Mouse (Mus musculus) neutrophil, adult 5-6 weeks (primary cell): ENCODE measurements around the gene Smagp. TPM values are rescaled to one million over a fixed set of nuclear protein-coding genes. Genes with fewer than 3 reads are reported as not detected.
A peak's percentile ranks its signal among the peaks of the same experiment; 100 is the strongest.

Source experiments
- ATAC-seq: fragments of 151-379, 151-347 bp; 2 replicates; pipeline ENCODE4 v1.8.0; 2017; ENCODE audit warnings: mild to moderate bottlenecking, moderate TSS enrichment; ENCODE audit not compliant: insufficient number of reproducible peaks, poor library complexity, low FRiP score, severe bottlenecking; ENCODE audit errors: extremely low read depth
- total RNA-seq: library from RNA; stranded (forward); fragments of 200-1000 nt; gene quantifications from 2 replicates; pipeline ENCODE4 v1.2.3, GENCODE M21; 2017

The Smagp gene
- total RNA-seq, 1 experiment from 2014 or later: 9.2 TPM

- ATAC-seq: no peak
These were observed 30.1 kb upstream of the Smagp start for GRCm38 (mm10) chr15:100666851-100667250.

GRCm38 (mm10) chr15:100666219-100666696, 29.5 kb upstream of the Smagp start:
- ATAC-seq: no peak

GRCm38 (mm10) chr15:100665411-100666218, 28.9 kb upstream of the Smagp start:
- no peak for ATAC-seq

GRCm38 (mm10) chr15:100664813-100665274, 28.1 kb upstream of the Smagp start:
- ATAC-seq: peak; percentile 76

- no peak for ATAC-seq
These were observed 24.1 kb upstream of the Smagp start for GRCm38 (mm10) chr15:100660805-100661204.

GRCm38 (mm10) chr15:100660306-100660705, 23.6 kb upstream of the Smagp start:
- no peak for ATAC-seq

GRCm38 (mm10) chr15:100655201-100655600, 18.5 kb upstream of the Smagp start:
- ATAC-seq: no peak

- no peak for ATAC-seq
These were observed 17.5 kb upstream of the Smagp start for GRCm38 (mm10) chr15:100654271-100654670.

- no peak for ATAC-seq
These were observed 14.9 kb upstream of the Smagp start for GRCm38 (mm10) chr15:100651610-100652009.

GRCm38 (mm10) chr15:100650111-100650510, 13.4 kb upstream of the Smagp start:
- no peak for ATAC-seq

- ATAC-seq: no peak
These were observed 9.4 kb upstream of the Smagp start for GRCm38 (mm10) chr15:100646161-100646560.

GRCm38 (mm10) chr15:100642451-100642850, 5.7 kb upstream of the Smagp start:
- no peak for ATAC-seq

- no peak for ATAC-seq
These were observed 4.6 kb upstream of the Smagp start for GRCm38 (mm10) chr15:100641226-100641810.

GRCm38 (mm10) chr15:100639972-100640750, 3.4 kb upstream of the Smagp start:
- ATAC-seq: no peak

- ATAC-seq: 0 out of 2 replicates have a peak, but pooled peaks have one; percentile 39
These were observed 921 bp upstream of the Smagp start for GRCm38 (mm10) chr15:100637661-100638060.

GRCm38 (mm10) chr15:100635851-100636645, 692 bp downstream of the Smagp start:
- ATAC-seq: no peak

GRCm38 (mm10) chr15:100635239-100635638, 1.5 kb downstream of the Smagp start:
- no peak for ATAC-seq

GRCm38 (mm10) chr15:100633341-100633740, 3.4 kb downstream of the Smagp start:
- ATAC-seq: peak; percentile 24; the same call in 1 of the 2 replicates

GRCm38 (mm10) chr15:100632323-100632722, 4.4 kb downstream of the Smagp start:
- ATAC-seq: no peak
